Mouse (Mus musculus) heart, postnatal 25 days (tissue): ENCODE measurements at regions not wholly inside any gene's neighbourhood (a gene's known extent, or its start where the extent isn't known, plus 50 kb on each side); places are given as distances from the start of the nearest gene placed in this dataset.
"Not testable (repeated sequence)": the region's sequence is repeated elsewhere in the genome, so short reads cannot be mapped to it uniquely, and the experiment has no call there.

Source experiments
- DNase-seq: peaks from one replicate; pipeline ENCODE4 v3.0.0; 2022; ENCODE audit warnings: low spot score
- intact Hi-C: fragments of 180-260 bp; cut with DNase I; formaldehyde crosslinking; loops from one replicate; pipeline ENCODE4 v1.15.1; 2025

DNA sequence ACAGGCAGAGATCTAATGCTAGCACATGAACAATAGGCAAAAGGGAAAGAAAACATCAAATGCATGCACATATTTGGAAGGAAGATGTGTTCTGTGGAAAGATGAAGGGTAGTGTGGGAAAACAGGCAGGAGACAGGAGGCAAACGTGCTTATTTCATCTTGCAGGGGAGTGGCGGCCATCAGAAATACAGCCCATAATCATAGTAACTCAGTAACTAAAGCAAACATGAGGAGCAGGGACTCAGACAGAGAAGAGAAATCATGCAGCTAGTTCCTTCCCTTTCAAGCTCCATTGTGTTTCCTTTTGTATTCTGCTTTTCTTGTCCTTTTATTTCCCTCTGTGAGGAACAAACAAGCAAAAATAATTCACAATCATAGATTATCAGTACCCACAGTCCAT is 557.6 kb upstream of the Ptbp2 start:
- intact Hi-C loops = no loop called here
- no peak for DNase-seq

DNA sequence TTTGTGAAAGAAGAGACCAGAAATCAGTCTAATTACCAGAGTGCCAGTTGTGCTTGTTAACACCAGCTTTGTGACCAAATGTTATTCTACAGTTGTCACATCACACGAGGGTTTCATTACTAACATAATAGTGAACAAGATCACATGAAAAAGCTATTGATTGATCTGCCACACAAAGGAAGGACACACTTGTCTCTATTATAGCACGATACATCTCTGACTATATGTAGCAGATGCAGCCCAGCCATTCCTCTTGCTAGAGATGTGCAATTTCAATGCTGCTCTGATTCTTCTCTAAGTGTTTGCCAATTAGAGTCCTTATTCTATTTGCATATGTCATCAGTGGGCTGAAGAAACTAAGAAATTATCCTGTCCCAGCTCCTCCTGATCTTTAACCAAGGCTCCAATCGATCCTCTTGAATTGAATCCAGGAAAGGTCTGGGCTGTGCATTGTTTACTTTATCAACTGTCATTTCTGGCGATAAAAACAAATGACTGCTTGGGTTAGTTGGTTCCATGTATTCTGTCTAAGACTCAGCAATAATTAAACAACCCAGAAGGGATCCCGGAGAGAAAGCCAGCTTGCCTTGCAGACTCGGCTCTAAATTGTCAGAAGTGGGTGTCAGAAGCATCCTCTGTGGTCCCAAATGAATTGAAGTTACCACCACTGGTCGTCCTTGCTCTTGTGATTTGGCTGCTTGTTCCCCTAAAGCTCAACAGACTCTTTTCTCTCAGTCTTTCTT is 551.7 kb upstream of the Ptbp2 start:
- intact Hi-C loops = no loop called here
- no peak for DNase-seq

DNA sequence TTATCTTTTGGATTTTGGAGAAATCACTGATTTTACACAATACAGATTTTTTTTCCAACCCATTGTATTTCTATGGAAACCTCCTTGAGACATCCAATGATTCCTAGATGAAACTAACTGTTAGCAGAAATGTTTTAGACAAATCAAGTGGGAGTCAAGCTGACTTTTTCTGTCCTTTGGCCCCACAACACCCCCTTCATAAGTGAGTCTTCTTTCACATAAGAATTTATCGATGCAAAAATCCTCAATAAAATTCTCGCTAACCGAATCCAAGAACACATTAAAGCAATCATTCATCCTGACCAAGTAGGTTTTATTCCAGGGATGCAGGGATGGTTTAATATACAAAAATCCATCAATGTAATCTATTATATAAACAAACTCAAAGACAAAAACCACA is 522.8 kb upstream of the Ptbp2 start:
- intact Hi-C loops, DNase-seq: not testable (repeated sequence)

DNA sequence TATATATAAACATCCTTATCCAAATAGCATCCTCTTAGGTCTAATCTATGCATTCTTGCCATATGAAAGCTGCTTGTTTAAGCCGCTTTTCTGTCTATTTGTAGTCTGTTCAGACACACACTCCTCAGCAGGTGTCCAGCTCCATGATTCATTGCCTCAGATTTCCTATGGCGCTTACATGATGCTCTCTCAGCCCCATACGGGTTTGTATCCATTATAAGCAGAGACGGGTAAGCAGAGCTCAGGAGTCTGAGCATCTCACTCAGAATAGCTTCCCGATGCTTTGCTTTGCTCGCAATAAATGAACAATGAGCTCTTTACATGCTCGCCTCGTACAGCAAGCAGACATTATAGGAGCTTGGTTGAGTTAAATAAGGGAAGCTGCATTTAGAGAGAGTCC is 521.3 kb upstream of the Ptbp2 start:
- no peak for DNase-seq
- intact Hi-C loops = no loop called here
